Mouse (Mus musculus) hindbrain, embryonic 12.5 days (tissue): ENCODE data around the gene Gm9195. TPM values are rescaled to one million over a fixed set of nuclear protein-coding genes. Genes with fewer than 3 reads are reported as not detected.

Experiments used
- ATAC-seq: fragments of 200-750 bp; cut with Nextera tagmentation; 2 replicates; pipeline ENCODE4 v1.8.0; 2017; ENCODE audit warnings: moderate TSS enrichment; ENCODE audit not compliant: low FRiP score
- H3K27ac ChIP-seq: fragments of 300-500 bp; sonication (generic); 2 replicates; pipeline ENCODE4 v1.5.1; 2016; ENCODE audit warnings: mild to moderate bottlenecking
- H3K27me3 ChIP-seq: fragments of 300-500 bp; sonication (generic); 2 replicates; pipeline ENCODE4 v1.6.1; 2016; ENCODE audit warnings: mild to moderate bottlenecking
- H3K36me3 ChIP-seq: fragments of 300-500 bp; sonication (generic); 2 replicates; pipeline ENCODE4 v1.6.1; 2016; ENCODE audit warnings: mild to moderate bottlenecking
- H3K4me1 ChIP-seq: fragments of 300-500 bp; sonication (generic); 2 replicates; pipeline ENCODE4 v1.6.1; 2016
- H3K4me2 ChIP-seq: fragments of 300-500 bp; sonication (generic); replicated peaks from 2 replicates; pipeline ENCODE4 v1.6.1; 2016; ENCODE audit warnings: mild to moderate bottlenecking
- H3K4me3 ChIP-seq: fragments of 300-500 bp; sonication (generic); 2 replicates; pipeline ENCODE4 v1.5.1; 2016; ENCODE audit warnings: mild to moderate bottlenecking
- H3K9ac ChIP-seq: fragments of 300-500 bp; sonication (generic); 2 replicates; pipeline ENCODE4 v1.6.1; 2016; ENCODE audit warnings: mild to moderate bottlenecking, moderate library complexity
- H3K9me3 ChIP-seq: fragments of 300-500 bp; sonication (generic); replicated peaks from 2 replicates; pipeline ENCODE4 v1.6.1; 2016; ENCODE audit warnings: mild to moderate bottlenecking
- WGBS: fragments of 180-500 bp; shearing (Covaris S2); methylation state at CpG from one replicate; pipeline ENCODE4 v1.1.7; 2016; 5-methylcytosine and 5-hydroxymethylcytosine counted together
- polyA plus RNA-seq: library from polyadenylated mRNA; unstranded; fragments of >200 nt; fragmentation: Nextera tagmentation; extraction: Ambion mirVana; gene quantifications from 2 replicates; pipeline ENCODE4 v1.2.1, GENCODE M21; 2016

The Gm9195 gene
- polyA plus RNA-seq = not detected in 2 replicates

DNA sequence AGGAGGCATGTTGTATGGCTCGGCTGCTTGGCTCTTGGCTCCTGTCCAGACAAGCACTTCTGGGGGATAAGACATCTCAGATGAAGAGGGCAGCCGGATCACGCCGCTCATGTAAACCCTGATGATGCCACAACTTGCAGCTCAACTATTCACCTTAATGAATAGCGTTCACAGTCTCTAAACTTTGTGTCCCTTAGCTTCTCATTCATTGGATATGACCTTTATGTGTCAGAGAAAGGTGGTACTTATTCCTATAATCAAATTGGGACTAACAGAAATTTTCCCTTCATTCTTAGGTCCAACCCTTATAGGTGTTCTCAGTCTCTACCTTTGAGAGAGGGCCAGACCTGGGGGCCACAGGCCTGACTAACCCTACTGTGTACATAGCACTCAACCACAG, at the start of gene Gm9195:
Gm9195 (minus strand) TSS at position 101 of the 400 bp plus-strand sequence.
- Histone ChIP-seq H3K4me1 (no peaks in the 10 kb centered on the region), H3K36me3 (no peaks in the 10 kb centered on the region), H3K27me3 (no peaks in the 10 kb centered on the region), H3K4me2 (no peak within 1 kb of the TSS), H3K9ac (no peak within 1 kb of the TSS), H3K9me3 (no peaks in the 10 kb centered on the region), H3K27ac (no peak within 1 kb of the TSS), H3K4me3 (no peak within 1 kb of the TSS)
- ATAC-seq = no peak
- 90% methylated on average over 5 of the region's 5 CpGs for WGBS

DNA sequence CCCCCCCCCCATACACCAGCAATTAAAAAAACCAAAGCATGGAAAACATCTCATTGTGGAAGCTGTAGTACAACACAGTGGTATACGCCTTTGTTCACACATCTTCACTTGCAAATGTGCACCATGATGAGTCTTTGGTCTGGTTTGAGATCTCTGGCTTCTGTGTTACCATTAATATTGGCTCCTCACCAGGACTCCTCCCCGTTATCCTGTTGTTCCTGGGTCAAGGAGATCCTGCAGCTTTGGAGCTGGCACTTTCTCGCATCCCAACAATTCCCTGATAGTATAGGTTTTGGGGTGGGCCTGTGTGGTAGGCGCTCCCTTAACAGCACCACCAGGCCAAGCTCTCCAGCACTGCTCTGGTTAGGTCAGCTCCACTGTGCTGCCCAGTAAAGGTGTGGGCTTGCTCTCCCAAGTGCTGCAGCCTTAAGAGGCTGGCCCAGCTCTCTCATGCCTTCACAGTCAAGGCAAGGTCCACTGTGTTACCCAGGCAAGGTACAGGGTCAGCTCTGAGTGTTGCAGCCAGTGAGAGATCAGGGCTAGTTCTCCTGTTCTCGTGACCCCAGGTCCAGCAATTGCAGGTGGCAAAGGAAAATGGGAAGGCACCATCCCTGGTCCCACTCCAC, 44.9 kb upstream of the Gm9195 start:
- WGBS = 90% methylated on average over 5 of the region's 5 CpGs
- 0 out of 2 replicates have a peak, but pooled peaks have one; percentile 20 for ATAC-seq

DNA sequence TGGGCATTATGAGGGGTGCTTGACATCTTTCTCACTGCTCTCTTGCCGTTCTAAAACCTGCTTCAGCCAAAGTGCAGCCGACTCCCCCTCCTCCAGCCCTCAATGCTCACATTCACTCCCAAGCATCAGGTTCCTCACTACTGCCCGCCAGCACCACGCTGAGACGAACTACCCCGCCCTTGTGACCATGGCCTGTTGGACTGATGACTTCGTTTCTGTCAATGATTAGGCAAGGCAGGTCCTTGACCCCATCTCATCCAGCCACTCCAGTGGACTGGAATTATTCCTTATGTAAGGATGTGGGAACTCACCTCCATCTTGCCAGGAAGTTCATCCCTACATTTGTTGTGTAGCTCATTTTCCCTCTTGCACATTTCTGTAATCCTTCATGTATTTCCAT, 42.2 kb upstream of the Gm9195 start:
- peaks cover 38% of the 10 kb centered on the region for H3K27me3 ChIP-seq
- WGBS = 82% methylated on average over 7 of the region's 7 CpGs
- H3K4me3 ChIP-seq = no peak overlapping the region
- no peak overlapping the region for H3K4me2 ChIP-seq
- no peak overlapping the region for H3K9ac ChIP-seq
- no peak for ATAC-seq
- no peaks in the 10 kb centered on the region for H3K9me3 ChIP-seq
- no peak overlapping the region for H3K27ac ChIP-seq
- H3K4me1 ChIP-seq = peaks cover 9% of the 10 kb centered on the region
- H3K36me3 ChIP-seq = 0 out of 2 replicates have a peak, but pooled peaks cover 2% of the 10 kb centered on the region

More for the DNA sequence above, 44.9 kb upstream of the Gm9195 start:
- H3K4me2 ChIP-seq = no peak overlapping the region
- no peaks in the 10 kb centered on the region for H3K9me3 ChIP-seq
- peaks cover 9% of the 10 kb centered on the region for H3K4me1 ChIP-seq
- H3K36me3 ChIP-seq = peaks cover 23% of the 10 kb centered on the region
- no peak overlapping the region for H3K9ac ChIP-seq
- H3K4me3 ChIP-seq = no peak overlapping the region
- no peak overlapping the region for H3K27ac ChIP-seq
- H3K27me3 ChIP-seq = peaks cover 22% of the 10 kb centered on the region

DNA sequence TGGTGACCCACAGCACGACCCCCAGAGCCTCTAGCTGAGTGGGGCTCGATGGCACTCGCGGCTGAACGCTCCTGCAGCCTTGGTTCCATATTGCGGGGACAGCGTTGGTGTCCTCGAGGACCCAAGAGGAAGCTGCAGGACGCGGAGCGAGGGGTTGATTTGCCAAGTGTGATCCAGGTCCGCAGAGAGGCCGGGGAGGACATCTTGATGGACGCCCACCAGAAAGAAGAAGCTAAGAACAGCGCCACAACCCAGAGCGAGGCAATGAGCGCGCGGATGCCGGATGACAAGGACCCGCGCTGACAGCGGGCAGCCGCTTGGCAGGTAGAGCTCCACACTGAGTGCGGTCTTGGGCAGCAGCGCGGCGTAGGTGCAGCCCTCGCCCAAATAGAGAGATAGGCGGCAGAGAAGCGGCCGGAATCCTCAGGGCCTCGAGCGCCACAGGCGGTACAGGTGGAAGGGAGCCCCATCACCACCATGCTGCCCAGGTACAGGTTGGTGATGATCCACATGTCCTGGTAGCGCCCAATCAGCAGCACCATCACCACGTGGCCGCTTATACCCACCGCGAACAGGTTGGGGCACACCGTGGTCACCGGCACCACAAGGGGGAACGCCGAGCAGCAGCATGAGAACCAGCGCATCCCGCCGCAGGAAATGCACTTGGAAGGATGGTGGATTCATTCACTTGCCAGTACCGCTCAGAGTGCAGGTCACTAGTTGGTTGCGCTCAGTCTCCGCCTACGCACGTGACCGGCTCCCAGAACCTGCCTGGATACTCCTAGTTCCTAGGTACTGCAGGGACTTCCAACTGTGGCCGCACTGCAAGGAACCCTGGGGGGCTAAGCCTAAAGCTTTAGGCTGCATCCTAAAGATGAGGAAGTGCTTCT, 40.6 kb upstream of the Gm9195 start:
- H3K9me3 ChIP-seq = no peaks in the 10 kb centered on the region
- H3K9ac ChIP-seq = peak overlapping the region; percentile 50
- no peak overlapping the region for H3K27ac ChIP-seq
- peaks cover 38% of the 10 kb centered on the region for H3K27me3 ChIP-seq
- H3K4me3 ChIP-seq = peak overlapping the region; percentile 44
- H3K36me3 ChIP-seq = no peaks in the 10 kb centered on the region
- H3K4me1 ChIP-seq = peaks cover 9% of the 10 kb centered on the region
- ATAC-seq = peak; percentile 74
- 2% methylated on average over 54 of the region's 54 CpGs for WGBS
- H3K4me2 ChIP-seq = peak overlapping the region; percentile 97

DNA sequence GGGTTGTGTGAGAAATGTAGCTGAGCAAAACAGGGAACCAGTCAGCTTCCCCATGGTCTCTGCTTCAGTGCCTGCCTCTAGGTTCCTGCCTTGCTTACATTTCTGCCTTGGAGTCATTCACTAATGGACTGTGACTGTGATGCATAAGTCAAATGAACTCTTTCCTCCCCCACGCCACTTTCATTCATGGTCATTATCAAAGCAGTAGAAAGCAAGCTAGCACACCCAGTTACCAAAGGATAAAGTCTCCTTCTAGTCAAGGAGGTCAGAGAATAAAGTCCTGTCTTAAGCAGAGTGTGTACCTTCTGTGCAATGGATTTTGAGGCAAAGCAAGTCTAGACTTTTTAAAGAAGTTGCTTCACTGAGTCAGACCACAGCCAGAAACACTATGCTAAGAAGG, 35.5 kb upstream of the Gm9195 start:
- Histone ChIP-seq H3K4me1 (peaks cover 5% of the 10 kb centered on the region; the same call in 1 of the 2 replicates), H3K4me2 (no peak overlapping the region), H3K36me3 (no peaks in the 10 kb centered on the region), H3K27ac (no peak overlapping the region), H3K9ac (no peak overlapping the region), H3K4me3 (no peak overlapping the region), H3K9me3 (no peaks in the 10 kb centered on the region), H3K27me3 (peaks cover 22% of the 10 kb centered on the region)
- ATAC-seq = no peak
- WGBS = 55% methylated on average over 1 of the region's 1 CpGs

DNA sequence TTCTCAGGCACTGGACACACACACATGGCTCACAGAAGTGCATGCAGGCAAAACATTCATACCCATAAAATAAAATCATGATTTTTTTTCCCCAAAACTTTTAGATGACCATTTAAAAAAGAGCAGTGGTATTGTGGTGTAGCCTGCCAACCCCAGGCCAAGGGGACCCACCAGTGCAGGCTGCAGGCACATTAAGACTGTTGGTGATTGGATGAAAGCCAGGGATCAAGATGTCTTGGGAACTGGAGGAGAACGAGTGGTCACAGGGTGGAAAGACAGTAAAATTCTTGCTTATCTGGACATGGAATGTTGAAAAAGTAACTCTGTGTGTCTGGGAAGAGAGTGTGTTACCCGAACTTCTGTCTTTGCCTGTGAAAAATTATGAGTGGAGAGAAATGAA, 27.9 kb upstream of the Gm9195 start:
- no peak for ATAC-seq
- no peak overlapping the region for H3K27ac ChIP-seq
- no peaks in the 10 kb centered on the region for H3K27me3 ChIP-seq
- 74% methylated on average over 2 of the region's 2 CpGs for WGBS
- no peak overlapping the region for H3K4me2 ChIP-seq
- no peaks in the 10 kb centered on the region for H3K4me1 ChIP-seq
- H3K4me3 ChIP-seq = no peak overlapping the region
- no peaks in the 10 kb centered on the region for H3K9me3 ChIP-seq
- no peak overlapping the region for H3K9ac ChIP-seq
- H3K36me3 ChIP-seq = no peaks in the 10 kb centered on the region

DNA sequence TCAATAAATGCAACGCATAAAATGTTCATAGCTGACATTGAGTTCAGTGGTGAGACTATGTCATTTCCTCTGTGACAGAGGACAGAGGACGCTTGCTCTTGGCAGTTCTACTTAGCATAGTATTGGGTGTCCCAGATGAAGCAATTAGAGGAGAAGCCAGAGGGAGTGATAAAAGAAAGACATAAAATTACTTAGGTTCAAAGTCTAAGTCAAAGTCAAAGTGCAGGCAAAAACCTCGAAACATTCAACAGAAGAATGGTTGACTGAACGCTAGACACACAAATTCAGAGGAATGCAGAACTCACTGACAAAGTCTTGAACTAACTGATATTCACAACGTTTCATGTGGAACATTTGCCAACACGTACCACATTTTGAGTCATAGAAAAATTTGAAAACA, 27.1 kb upstream of the Gm9195 start:
- WGBS = 83% methylated on average over 6 of the region's 6 CpGs
- no peaks in the 10 kb centered on the region for H3K27me3 ChIP-seq
- no peak overlapping the region for H3K9ac ChIP-seq
- no peaks in the 10 kb centered on the region for H3K36me3 ChIP-seq
- H3K4me1 ChIP-seq = no peaks in the 10 kb centered on the region
- no peak overlapping the region for H3K4me3 ChIP-seq
- H3K27ac ChIP-seq = no peak overlapping the region
- ATAC-seq = no peak
- H3K9me3 ChIP-seq = no peaks in the 10 kb centered on the region
- H3K4me2 ChIP-seq = no peak overlapping the region

DNA sequence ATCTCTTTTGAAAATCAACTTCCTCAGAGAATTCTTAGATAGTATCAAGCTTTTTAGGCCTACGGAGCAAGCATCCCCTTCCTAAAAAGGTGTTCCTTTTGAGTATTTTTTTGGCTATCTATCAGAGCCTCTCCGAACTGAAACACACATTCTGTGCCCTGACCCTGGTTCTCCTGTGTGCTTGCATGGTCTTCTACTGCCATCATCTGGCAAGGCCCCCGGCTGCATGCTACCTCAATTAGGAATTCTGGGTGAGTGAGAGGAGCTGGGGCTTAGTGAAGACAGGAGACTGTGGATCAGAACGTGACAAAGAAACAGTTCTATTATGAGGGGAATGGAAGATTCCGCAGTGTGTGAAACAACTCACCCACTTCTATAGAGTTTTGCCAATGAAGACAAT, 24.7 kb upstream of the Gm9195 start:
- 29% methylated on average over 5 of the region's 5 CpGs for WGBS
- Histone ChIP-seq H3K36me3 (no peaks in the 10 kb centered on the region), H3K4me1 (no peaks in the 10 kb centered on the region), H3K9ac (no peak overlapping the region), H3K4me2 (no peak overlapping the region), H3K9me3 (no peaks in the 10 kb centered on the region), H3K27ac (no peak overlapping the region), H3K4me3 (no peak overlapping the region), H3K27me3 (no peaks in the 10 kb centered on the region)
- ATAC-seq = no peak

DNA sequence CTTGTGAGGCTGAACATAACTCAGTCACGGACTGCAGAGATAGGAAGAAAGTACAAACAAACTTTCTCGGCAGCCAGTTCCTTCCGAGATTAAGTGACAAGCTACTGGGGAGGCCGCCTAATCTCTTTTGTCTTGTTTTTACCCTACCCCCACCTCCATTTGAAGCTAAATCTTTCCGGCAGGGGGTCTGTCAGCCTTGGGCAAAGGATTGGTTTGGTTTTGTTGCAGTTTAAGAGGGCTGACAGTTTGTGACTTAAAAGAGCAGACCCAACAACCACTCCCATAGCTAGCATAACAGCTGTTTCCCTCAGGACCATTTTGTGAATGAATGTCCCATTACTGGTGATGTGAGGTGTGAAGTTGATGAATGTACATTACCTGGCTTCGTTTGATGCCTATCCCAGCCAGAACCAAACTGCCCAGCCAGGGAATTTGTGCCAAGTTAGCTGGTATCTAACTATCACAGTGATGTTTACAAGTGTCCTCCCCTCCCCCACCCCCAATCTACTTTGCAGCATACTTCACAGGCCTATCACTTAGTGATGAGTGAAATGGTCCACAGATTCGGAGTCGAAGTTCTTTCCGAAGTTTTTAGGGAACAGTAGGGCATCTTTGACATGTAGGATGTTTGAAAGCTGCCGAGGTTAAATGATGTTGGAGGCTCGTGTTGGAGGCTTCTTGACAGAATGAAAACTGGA, 15.2 kb upstream of the Gm9195 start:
- no peak for ATAC-seq
- Histone ChIP-seq H3K9me3 (no peaks in the 10 kb centered on the region), H3K9ac (no peak overlapping the region), H3K4me1 (peaks cover 9% of the 10 kb centered on the region), H3K36me3 (no peaks in the 10 kb centered on the region), H3K27ac (no peak overlapping the region), H3K27me3 (no peaks in the 10 kb centered on the region; the same call in 1 of the 2 replicates), H3K4me3 (peak overlapping the region; percentile 27), H3K4me2 (peak overlapping the region; percentile 54)
- 14% methylated on average over 11 of the region's 11 CpGs for WGBS

DNA sequence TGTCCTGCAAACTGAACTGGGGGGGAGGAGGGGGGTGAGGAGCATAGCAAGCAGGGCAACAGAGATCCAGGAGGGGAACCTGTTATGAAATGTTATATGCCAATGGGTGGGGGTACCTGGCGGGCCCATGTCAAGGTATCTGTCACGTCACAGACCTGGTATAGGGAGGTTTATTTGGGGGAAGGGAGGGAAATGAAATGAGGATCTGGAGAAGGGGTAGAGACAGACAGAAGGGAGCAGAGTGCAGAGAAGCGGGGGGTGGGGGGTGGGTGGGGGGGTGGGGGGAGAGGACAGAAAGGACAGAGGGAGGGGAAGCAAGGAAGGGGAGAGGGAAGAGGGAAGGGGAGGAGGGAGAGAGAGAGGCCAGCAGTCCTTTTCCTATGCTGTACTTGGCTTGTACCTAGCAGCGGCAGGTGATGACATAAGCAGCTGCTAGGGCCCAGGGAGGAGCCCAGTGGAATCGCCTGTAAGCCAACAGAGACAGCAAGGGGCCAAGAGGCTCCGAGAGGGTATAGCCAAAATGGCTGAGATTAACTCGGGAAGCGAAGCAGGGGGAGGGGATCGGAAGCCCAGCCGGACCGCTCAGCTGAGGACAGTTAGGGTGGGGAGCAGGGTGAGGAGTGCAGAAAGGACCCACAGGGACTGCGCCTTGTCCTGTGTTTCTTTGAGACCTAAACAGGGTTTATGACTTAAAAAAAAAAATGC, 14.5 kb upstream of the Gm9195 start:
- peak overlapping the region; percentile 27 for H3K4me3 ChIP-seq
- H3K9ac ChIP-seq = peak overlapping the region; percentile 35; the same call in 1 of the 2 replicates
- ATAC-seq = no peak
- peaks cover 9% of the 10 kb centered on the region for H3K4me1 ChIP-seq
- no peak overlapping the region for H3K27ac ChIP-seq
- 15% methylated on average over 12 of the region's 12 CpGs for WGBS
- H3K27me3 ChIP-seq = no peaks in the 10 kb centered on the region; the same call in 1 of the 2 replicates
- H3K36me3 ChIP-seq = no peaks in the 10 kb centered on the region
- H3K9me3 ChIP-seq = no peaks in the 10 kb centered on the region
- peak overlapping the region; percentile 54 for H3K4me2 ChIP-seq

DNA sequence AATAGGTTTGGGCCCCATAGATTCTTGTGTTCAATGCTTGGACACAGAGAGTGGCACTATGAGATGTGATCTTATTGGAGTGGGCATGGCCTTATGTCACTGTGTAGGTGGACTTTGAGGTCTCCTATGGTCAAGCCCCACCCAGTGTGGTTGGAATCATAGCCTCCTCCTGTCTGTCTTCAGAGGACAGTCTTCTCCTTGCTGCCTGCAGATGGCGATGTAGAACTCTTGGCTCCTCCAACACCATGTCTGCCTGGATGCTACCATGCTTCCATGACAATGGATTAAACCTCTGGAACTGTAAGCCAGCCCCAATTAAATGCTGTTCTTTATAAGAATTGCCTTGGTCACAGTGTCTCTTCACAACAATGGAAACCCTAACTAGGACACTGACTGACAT, 13.3 kb upstream of the Gm9195 start:
- Histone ChIP-seq H3K4me3 (no peak overlapping the region), H3K4me2 (no peak overlapping the region), H3K4me1 (peaks cover 9% of the 10 kb centered on the region), H3K9ac (no peak overlapping the region), H3K27ac (no peak overlapping the region), H3K9me3 (no peaks in the 10 kb centered on the region), H3K27me3 (no peaks in the 10 kb centered on the region; the same call in 1 of the 2 replicates), H3K36me3 (no peaks in the 10 kb centered on the region)
- WGBS = 92% methylated on average over 1 of the region's 1 CpGs
- ATAC-seq = no peak

DNA sequence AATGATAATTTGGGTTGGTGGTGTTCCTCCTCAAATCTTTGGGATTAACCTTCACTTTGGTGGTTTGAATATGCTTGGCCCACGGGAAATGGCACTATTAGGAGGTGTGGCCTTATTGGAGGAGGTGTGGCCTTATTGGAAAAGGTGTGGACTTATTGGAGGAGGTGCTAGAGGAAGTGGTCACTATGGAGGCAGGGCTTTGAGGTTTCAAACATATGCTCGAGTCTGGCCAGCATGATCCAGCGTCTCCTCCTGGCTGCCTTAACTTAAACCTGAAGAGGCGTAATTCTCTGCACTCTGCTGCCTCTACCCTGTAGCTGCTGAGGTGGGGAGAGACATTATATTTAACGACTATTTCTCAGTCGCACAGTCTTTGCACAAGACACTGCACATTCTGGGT, 11.6 kb upstream of the Gm9195 start:
- no peak for ATAC-seq
- H3K4me2 ChIP-seq = no peak overlapping the region
- no peaks in the 10 kb centered on the region for H3K9me3 ChIP-seq
- WGBS = 56% methylated on average over 6 of the region's 6 CpGs
- H3K27ac ChIP-seq = no peak overlapping the region
- H3K4me1 ChIP-seq = peaks cover 9% of the 10 kb centered on the region
- H3K4me3 ChIP-seq = no peak overlapping the region
- H3K9ac ChIP-seq = no peak overlapping the region
- H3K27me3 ChIP-seq = no peaks in the 10 kb centered on the region; the same call in 1 of the 2 replicates
- no peaks in the 10 kb centered on the region for H3K36me3 ChIP-seq
